Mouse (Mus musculus) telencephalon, adult 2 months (tissue): ENCODE results near the gene Myo10.

Experiments
- DNase-seq: peaks from one replicate; pipeline ENCODE4 v3.0.0-alpha.2; 2011; ENCODE audit warnings: low read depth, low spot score

Gene Myo10

GRCm38 (mm10) chr15:25719270-25719669 lies 96.9 kb downstream of the Myo10 start:
- no peak for DNase-seq

- no peak for DNase-seq
Observed at GRCm38 (mm10) chr15:25720263-25720662, 97.9 kb downstream of the Myo10 start.

GRCm38 (mm10) chr15:25723281-25724113 lies 101.2 kb downstream of the Myo10 start:
- no peak for DNase-seq

- DNase-seq = no peak
Observed at GRCm38 (mm10) chr15:25724549-25724948, 102.2 kb downstream of the Myo10 start.

GRCm38 (mm10) chr15:25726814-25727213 lies 104.5 kb downstream of the Myo10 start:
- no peak for DNase-seq

- no peak for DNase-seq
Observed at GRCm38 (mm10) chr15:25728501-25728900, 106.2 kb downstream of the Myo10 start.

- DNase-seq = no peak
Observed at GRCm38 (mm10) chr15:25731053-25731452, 108.7 kb downstream of the Myo10 start.

GRCm38 (mm10) chr15:25732758-25733428 lies 110.6 kb downstream of the Myo10 start:
- peak; percentile 34 for DNase-seq

- no peak for DNase-seq
Observed at GRCm38 (mm10) chr15:25733739-25734430, 111.6 kb downstream of the Myo10 start.

GRCm38 (mm10) chr15:25736531-25736930 lies 114.2 kb downstream of the Myo10 start:
- DNase-seq = no peak

- no peak for DNase-seq
Observed at GRCm38 (mm10) chr15:25740271-25740670, 117.9 kb downstream of the Myo10 start.

GRCm38 (mm10) chr15:25742196-25742595 lies 119.9 kb downstream of the Myo10 start:
- no peak for DNase-seq

- no peak for DNase-seq
Observed at GRCm38 (mm10) chr15:25751510-25751909, 129.2 kb downstream of the Myo10 start.

GRCm38 (mm10) chr15:25752597-25752996 lies 130.3 kb downstream of the Myo10 start:
- DNase-seq = no peak

GRCm38 (mm10) chr15:25753003-25753402 lies 130.7 kb downstream of the Myo10 start:
- no peak for DNase-seq

GRCm38 (mm10) chr15:25753878-25754277 lies 131.6 kb downstream of the Myo10 start:
- no peak for DNase-seq

- DNase-seq = no peak
Observed at GRCm38 (mm10) chr15:25754342-25754951, 132.1 kb downstream of the Myo10 start.

- DNase-seq = no peak
Observed at GRCm38 (mm10) chr15:25755536-25755935, 133.2 kb downstream of the Myo10 start.

- no peak for DNase-seq
Observed at GRCm38 (mm10) chr15:25756072-25756471, 133.7 kb downstream of the Myo10 start.

GRCm38 (mm10) chr15:25758037-25758436 lies 135.7 kb downstream of the Myo10 start:
- DNase-seq = no peak

- no peak for DNase-seq
Observed at GRCm38 (mm10) chr15:25758500-25759086, 136.3 kb downstream of the Myo10 start.

- DNase-seq = no peak
Observed at GRCm38 (mm10) chr15:25760304-25760703, 138.0 kb downstream of the Myo10 start.
